ENCODE assay signal across 14 mouse cellular contexts in the genomic region with DNA sequence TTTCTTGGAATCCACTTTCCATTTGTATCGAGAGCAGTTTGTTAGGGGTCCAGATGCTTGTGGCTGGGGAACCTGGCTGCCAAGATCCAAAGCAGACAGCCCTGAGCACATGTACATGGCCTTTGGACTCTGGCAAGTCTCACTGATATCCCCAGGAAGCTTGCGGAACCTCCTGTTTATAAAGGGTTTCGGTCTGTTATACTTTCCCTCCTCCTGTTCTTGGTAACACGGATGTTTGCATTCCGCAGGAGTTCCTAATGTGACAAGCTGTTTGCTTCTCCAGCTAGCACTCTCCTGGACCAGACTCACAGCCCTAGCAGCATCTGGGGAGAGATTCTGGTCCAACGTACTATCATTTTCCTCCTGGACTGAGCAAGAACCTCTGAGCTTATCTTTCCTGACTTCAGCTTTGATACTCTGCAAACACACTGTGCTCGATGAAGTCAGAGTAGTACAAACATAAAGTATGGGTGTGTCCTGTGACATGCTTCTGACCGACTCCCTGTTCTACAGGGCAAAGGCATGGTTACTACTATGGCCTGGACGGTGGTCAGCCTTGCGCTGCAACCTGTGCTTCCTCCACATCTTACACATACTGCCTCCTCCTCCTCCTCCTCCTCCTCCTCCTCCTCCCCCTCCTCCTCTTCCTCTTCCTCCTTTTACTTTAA. TPM values are rescaled to one million over a fixed set of nuclear protein-coding genes. Genes with fewer than 3 reads are reported as not detected.
A peak's percentile ranks its signal among the peaks of the same experiment; 100 is the strongest.
DNase-seq lines count a peak whose midpoint lies in the region; ATAC-seq and TF ChIP-seq lines count a peak whose summit lies in the region.
"Had no signal": no experiment of that assay in that cellular context is flagged by ENCODE, and none has a peak within 500 bp of the region (broad histone marks: within the 10 kb centered on the region; RNA-seq: fewer than 3 reads in every experiment).

No protein-coding gene starts in this region.

- ATAC-seq in heart, embryonic 15.5 days (replicated peaks; ENCODE audit: insufficient number of reproducible peaks, insufficient read depth, low FRiP score, low read depth), result peak; percentile 69
- ATAC-seq in liver, embryonic 14.5 days (ENCODE audit: insufficient read depth), result peak; percentile 60
- peak; percentile 23; the same call in 1 of the 2 replicates for ATAC-seq in megakaryocyte progenitor cell, adult 5-6 weeks (replicated peaks; ENCODE audit: poor library complexity)
- ATAC-seq in midbrain, embryonic 13.5 days, result no peak
- ATAC-seq: forebrain, embryonic 13.5 days had no signal

- peak; percentile 50 to 68 for DNase-seq in heart, adult 18-20 months
- no peak for DNase-seq in heart, postnatal 10 days
- DNase-seq in liver, embryonic 14.5 days (ENCODE audit: low read depth in 3 of 3, low spot score in 3 of 3), result no peak
- no peak for DNase-seq in adrenal gland, postnatal 25 days
- DNase-seq in frontal cortex, adult 2 months (ENCODE audit: extremely low spot score in 1 of 2, low spot score in 1 of 2), result no peak
- DNase-seq: adrenal gland, postnatal 14 days; right cerebral cortex, postnatal 14 days; thymus, postnatal 4 days had no signal

- no peak overlapping the region for H3K4me3 ChIP-seq in heart, embryonic 15.5 days
- no peak overlapping the region for H3K4me3 ChIP-seq in liver, embryonic 14.5 days (ENCODE audit: insufficient read depth in 1 of 2, low read depth in 2 of 2, low read length in 2 of 2)
- no peak overlapping the region for H3K4me3 ChIP-seq in midbrain, embryonic 13.5 days (replicated peaks)
- H3K4me3 ChIP-seq: forebrain, embryonic 13.5 days had no signal

- no peak overlapping the region for H3K4me2 ChIP-seq in heart, embryonic 15.5 days
- no peak overlapping the region for H3K4me2 ChIP-seq in liver, embryonic 14.5 days (ENCODE audit: low read depth)
- no peak overlapping the region for H3K4me2 ChIP-seq in midbrain, embryonic 13.5 days (replicated peaks)
- H3K4me2 ChIP-seq: forebrain, embryonic 13.5 days; hindbrain, embryonic 14.5 days had no signal

- TF ChIP-seq EP300 in liver, embryonic 14.5 days (IDR thresholded peaks at IDR 0.05; ENCODE audit: low read depth), result no peak

- no peaks in the 10 kb centered on the region for H3K27me3 ChIP-seq in heart, embryonic 15.5 days
- no peaks in the 10 kb centered on the region for H3K27me3 ChIP-seq in liver, embryonic 14.5 days (ENCODE audit: control insufficient read depth, insufficient read depth, low read length)
- no peaks in the 10 kb centered on the region for H3K27me3 ChIP-seq in midbrain, embryonic 13.5 days
- H3K27me3 ChIP-seq: forebrain, embryonic 13.5 days had no signal

- 47% methylated on average over 10 of the region's 10 CpGs for WGBS in heart, embryonic 15.5 days
- 48% methylated on average over 10 of the region's 10 CpGs for WGBS in liver, embryonic 14.5 days (ENCODE audit: insufficient replicate concordance)
- 84% methylated on average over 10 of the region's 10 CpGs for WGBS in midbrain, embryonic 13.5 days

- no peak overlapping the region for H3K9ac ChIP-seq in heart, embryonic 15.5 days
- no peak overlapping the region for H3K9ac ChIP-seq in liver, embryonic 14.5 days (replicated peaks)
- H3K9ac ChIP-seq in midbrain, embryonic 13.5 days (replicated peaks), result no peak overlapping the region
- H3K9ac ChIP-seq: forebrain, embryonic 13.5 days; hindbrain, embryonic 14.5 days had no signal

- peaks cover 8% of the 10 kb centered on the region for H3K4me1 ChIP-seq in heart, embryonic 15.5 days (replicated peaks)
- peaks cover 0 to 21% of the 10 kb centered on the region in 2 experiments; a peak in 3 of 4 replicates for H3K4me1 ChIP-seq in liver, embryonic 14.5 days (replicated peaks; ENCODE audit: control insufficient read depth in 2 of 2, insufficient read depth in 2 of 2, low read length in 1 of 2)
- no peaks in the 10 kb centered on the region for H3K4me1 ChIP-seq in midbrain, embryonic 13.5 days (replicated peaks)
- H3K4me1 ChIP-seq: forebrain, embryonic 13.5 days had no signal

- TF ChIP-seq CTCF in liver, embryonic 14.5 days (IDR thresholded peaks at IDR 0.05; ENCODE audit: low read depth), result no peak

- intact Hi-C loops in heart, postnatal 10 days (cut with DNase I), result no loop called here

- no peaks in the 10 kb centered on the region for H3K9me3 ChIP-seq in heart, embryonic 15.5 days (replicated peaks)
- H3K9me3 ChIP-seq in liver, embryonic 14.5 days (ENCODE audit: control insufficient read depth, low read length), result no peaks in the 10 kb centered on the region
- H3K9me3 ChIP-seq in midbrain, embryonic 13.5 days, result no peaks in the 10 kb centered on the region
- H3K9me3 ChIP-seq: forebrain, embryonic 13.5 days had no signal

- H3K36me3 ChIP-seq in heart, embryonic 15.5 days, result no peaks in the 10 kb centered on the region
- no peaks in the 10 kb centered on the region for H3K36me3 ChIP-seq in liver, embryonic 14.5 days (replicated peaks; ENCODE audit: control insufficient read depth, insufficient read depth, low read depth)
- H3K36me3 ChIP-seq in midbrain, embryonic 13.5 days, result no peaks in the 10 kb centered on the region

- peak overlapping the region; percentile 9; the same call in 1 of the 2 replicates for H3K27ac ChIP-seq in heart, embryonic 15.5 days
- no peak overlapping the region for H3K27ac ChIP-seq in liver, embryonic 14.5 days
- H3K27ac ChIP-seq in midbrain, embryonic 13.5 days, result no peak overlapping the region
- H3K27ac ChIP-seq: forebrain, embryonic 13.5 days; hindbrain, embryonic 14.5 days had no signal

RNA-seq across cellular contexts. Expression of a gene that starts 31.0 kb away (rescaled TPM):
- total RNA-seq in heart, adult 18-20 months (2021), result 10 to 100 TPM; 22.8 to 26.2 TPM
- 10 to 100 TPM in 1 of 2 experiments, 1 to 10 TPM in 1; 9.6 to 18.9 TPM for total RNA-seq in heart, postnatal 10 days (2021)
- polyA plus RNA-seq in heart, embryonic 15.5 days (2015; fragmentation: Nextera tagmentation; extraction: Ambion mirVana), result 11.9 and 13.2 TPM in 2 replicates
- 18.3 and 24.6 TPM in 2 replicates for polyA plus RNA-seq in liver, embryonic 14.5 days (2012; rRNA removed)
- 22.2 and 22.7 TPM in 2 replicates for polyA plus RNA-seq in liver, embryonic 14.5 days (2014; fragmentation: Nextera tagmentation; extraction: Ambion mirVana)
- total RNA-seq in megakaryocyte progenitor cell, adult 5-6 weeks (2015), result 0.10 TPM in 1 of 2 replicates, not detected in the other
- not detected in 2 replicates for total RNA-seq in megakaryocyte progenitor cell, adult 5-6 weeks (2017)
- polyA plus RNA-seq in midbrain, embryonic 13.5 days (2015; fragmentation: Nextera tagmentation; extraction: Ambion mirVana), result 4.2 and 5.3 TPM in 2 replicates
- 3.8 and 5.9 TPM in 2 replicates for total RNA-seq in adrenal gland, postnatal 25 days (2021)
- polyA plus RNA-seq in frontal cortex, adult 2 months (2012; rRNA removed), result 0.38 and 1.1 TPM in 2 replicates
- total RNA-seq: common myeloid progenitor, adult 5-6 weeks had no signal

RNA-seq across cellular contexts. Expression of a gene that starts 49.8 kb away (rescaled TPM):
- total RNA-seq in heart, adult 18-20 months (2021), result 10 to 100 TPM; 43.8 to 46.3 TPM
- 10 to 100 TPM; 50.4 to 51.2 TPM for total RNA-seq in heart, postnatal 10 days (2021)
- polyA plus RNA-seq in heart, embryonic 15.5 days (2015; fragmentation: Nextera tagmentation; extraction: Ambion mirVana), result 30.0 and 31.0 TPM in 2 replicates
- 11.8 and 17.4 TPM in 2 replicates for polyA plus RNA-seq in liver, embryonic 14.5 days (2012; rRNA removed)
- polyA plus RNA-seq in liver, embryonic 14.5 days (2014; fragmentation: Nextera tagmentation; extraction: Ambion mirVana), result 25.4 and 25.9 TPM in 2 replicates
- total RNA-seq in megakaryocyte progenitor cell, adult 5-6 weeks (2015), result 20.1 and 34.9 TPM in 2 replicates
- total RNA-seq in megakaryocyte progenitor cell, adult 5-6 weeks (2017), result 26.2 and 35.4 TPM in 2 replicates
- 24.8 and 25.7 TPM in 2 replicates for polyA plus RNA-seq in midbrain, embryonic 13.5 days (2015; fragmentation: Nextera tagmentation; extraction: Ambion mirVana)
- total RNA-seq in adrenal gland, postnatal 25 days (2021), result 52.9 and 74.3 TPM in 2 replicates
- polyA plus RNA-seq in frontal cortex, adult 2 months (2012; rRNA removed), result 67.0 and 75.5 TPM in 2 replicates

Comparison
In these comparisons a context has a peak if more than half of its experiments do, and no peak if none do; other contexts are left out.
1. DNase-seq: peak in heart, adult 18-20 months (2 of 2); none in heart, postnatal 10 days (0 of 2), liver, embryonic 14.5 days (0 of 3), adrenal gland, postnatal 25 days (single experiment) and frontal cortex, adult 2 months (0 of 2).